Mouse (Mus musculus) lung, adult 18-20 months (tissue): Measurements from ENCODE around the gene Kbtbd13.

Experiments used
- DNase-seq, 2 experiments: peaks; one replicate each; pipeline ENCODE4 v3.0.0; 2022; ENCODE audit warnings: mixed read lengths in 2 of 2

Gene Kbtbd13

GRCm38 (mm10) chr9:65391613-65391964 lies at the start of gene Kbtbd13:
Kbtbd13 (minus strand) TSS chr9:65391652.
- no peak for DNase-seq

GRCm38 (mm10) chr9:65435671-65436301 lies 44.3 kb upstream of the Kbtbd13 start, which contains the start of gene Mtfmt:
Mtfmt (plus strand) TSS chr9:65435782.
- DNase-seq, result peak; percentile 90 to 95

GRCm38 (mm10) chr9:65435211-65435610 lies 43.8 kb upstream of the Kbtbd13 start:
- no peak for DNase-seq

- DNase-seq, result peak; percentile 15 to 26
These were observed 42.7 kb upstream of the Kbtbd13 start for GRCm38 (mm10) chr9:65434140-65434539.

GRCm38 (mm10) chr9:65432236-65432635 lies 40.8 kb upstream of the Kbtbd13 start:
- peak; percentile 76 to 85 for DNase-seq

GRCm38 (mm10) chr9:65430921-65431320 lies 39.5 kb upstream of the Kbtbd13 start:
- DNase-seq, result no peak

- no peak for DNase-seq
These were observed 38.9 kb upstream of the Kbtbd13 start for GRCm38 (mm10) chr9:65430401-65430800.

- DNase-seq, result no peak
These were observed 36.6 kb upstream of the Kbtbd13 start for GRCm38 (mm10) chr9:65428003-65428402.

GRCm38 (mm10) chr9:65427511-65427910 lies 36.1 kb upstream of the Kbtbd13 start:
- DNase-seq, result no peak

GRCm38 (mm10) chr9:65424393-65424792 lies 32.9 kb upstream of the Kbtbd13 start:
- DNase-seq, result no peak

- DNase-seq, result no peak
These were observed 31.5 kb upstream of the Kbtbd13 start, which contains the start of gene Slc51b for GRCm38 (mm10) chr9:65422760-65423501. Slc51b (minus strand) TSS chr9:65422955.

- no peak for DNase-seq
These were observed 28.2 kb upstream of the Kbtbd13 start for GRCm38 (mm10) chr9:65419633-65420032.

- no peak for DNase-seq
These were observed 26.3 kb upstream of the Kbtbd13 start for GRCm38 (mm10) chr9:65417738-65418137.

GRCm38 (mm10) chr9:65411326-65411725 lies 19.9 kb upstream of the Kbtbd13 start:
- DNase-seq, result no peak

GRCm38 (mm10) chr9:65410378-65410777 lies 18.9 kb upstream of the Kbtbd13 start:
- DNase-seq, result peak in 1 of 2 experiments; percentile 57

GRCm38 (mm10) chr9:65408871-65409295 lies 17.4 kb upstream of the Kbtbd13 start:
- DNase-seq, result peak; percentile 88 to 92

- no peak for DNase-seq
These were observed 16.4 kb upstream of the Kbtbd13 start for GRCm38 (mm10) chr9:65407861-65408260.

GRCm38 (mm10) chr9:65407327-65407726 lies 15.9 kb upstream of the Kbtbd13 start:
- no peak for DNase-seq

- peak in 1 of 2 experiments; percentile 63 for DNase-seq
These were observed 13.7 kb upstream of the Kbtbd13 start for GRCm38 (mm10) chr9:65405184-65405449.

GRCm38 (mm10) chr9:65404331-65405183 lies 13.1 kb upstream of the Kbtbd13 start:
- DNase-seq, result peak; percentile 85 to 90

GRCm38 (mm10) chr9:65399934-65400333 lies 8.5 kb upstream of the Kbtbd13 start:
- peak; percentile 73 to 83 for DNase-seq

- DNase-seq, result peak; percentile 77 to 81
These were observed 6.8 kb upstream of the Kbtbd13 start, which contains the start of gene Rasl12 for GRCm38 (mm10) chr9:65398279-65398678. Rasl12 (plus strand) TSS chr9:65398506.

GRCm38 (mm10) chr9:65394360-65394759 lies 2.9 kb upstream of the Kbtbd13 start:
- no peak for DNase-seq
